Mouse (Mus musculus) forebrain, postnatal 0 days (tissue): Measurements from ENCODE around the gene Hc. TPM values are rescaled to one million over a fixed set of nuclear protein-coding genes. Genes with fewer than 3 reads are reported as not detected.

Source experiments
- ATAC-seq: fragments of 200-750 bp; cut with Nextera tagmentation; 2 replicates; pipeline ENCODE4 v1.8.0; 2017; ENCODE audit warnings: mild to moderate bottlenecking, moderate library complexity
- DNase-seq: peaks from one replicate; pipeline ENCODE4 v3.0.0-alpha.2; 2015
- H3K27ac ChIP-seq: fragments of 300-500 bp; sonication (generic); 2 replicates; pipeline ENCODE4 v1.5.1; 2014; ENCODE audit warnings: low read depth, mild to moderate bottlenecking, antibody characterized with exemption, low read length, moderate library complexity, mixed read lengths
- H3K27me3 ChIP-seq: fragments of 300-500 bp; sonication (generic); 2 replicates; pipeline ENCODE4 v1.6.1; 2014; ENCODE audit warnings: mild to moderate bottlenecking, low read length, mixed read lengths; ENCODE audit not compliant: insufficient read depth
- H3K36me3 ChIP-seq: fragments of 300-500 bp; sonication (generic); 2 replicates; pipeline ENCODE4 v1.6.1; 2014; ENCODE audit warnings: mild to moderate bottlenecking, moderate library complexity; ENCODE audit not compliant: insufficient read depth
- H3K4me1 ChIP-seq: fragments of 300-500 bp; sonication (generic); 2 replicates; pipeline ENCODE4 v1.6.1; 2014; ENCODE audit warnings: antibody characterized with exemption; ENCODE audit not compliant: insufficient read depth
- H3K4me2 ChIP-seq: fragments of 300-500 bp; sonication (generic); 2 replicates; pipeline ENCODE4 v1.6.1; 2014; ENCODE audit warnings: low read depth, mild to moderate bottlenecking, moderate library complexity
- H3K4me3 ChIP-seq: fragments of 300-500 bp; sonication (generic); 2 replicates; pipeline ENCODE4 v1.5.1; 2014; ENCODE audit warnings: low read depth, low read length, mixed read lengths
- H3K9ac ChIP-seq: fragments of 300-500 bp; sonication (generic); 2 replicates; pipeline ENCODE4 v1.6.1; 2014; ENCODE audit warnings: mild to moderate bottlenecking
- H3K9me3 ChIP-seq: fragments of 300-500 bp; sonication (generic); 2 replicates; pipeline ENCODE4 v1.6.1; 2016; ENCODE audit warnings: low read length
- CTCF ChIP-seq: sonication (generic); IDR thresholded peaks from 2 replicates; pipeline ENCODE4 v1.5.1; 2016; ENCODE audit warnings: antibody characterized with exemption, control low read depth, low read depth
- WGBS: fragments of 180-500 bp; shearing (Covaris S2); extraction: QIAGEN DNeasy Blood & Tissue Kit; methylation state at CpG from one replicate; pipeline ENCODE4 v1.1.7; 2014; 5-methylcytosine and 5-hydroxymethylcytosine counted together
- polyA plus RNA-seq: library from polyadenylated mRNA; unstranded; fragments of >200 nt; fragmentation: Nextera tagmentation; extraction: Ambion mirVana; gene quantifications from 2 replicates; pipeline ENCODE4 v1.2.1, GENCODE M21; 2015
- total RNA-seq: library from RNA; depleted of rRNA; stranded (reverse); fragments of >200 nt; gene quantifications from 2 replicates; pipeline ENCODE4 v1.2.3, GENCODE M21; 2014; rRNA removed

Gene Hc
- total RNA-seq, result 0.46 and 1.1 TPM in 2 replicates
- 0.28 and 1.3 TPM in 2 replicates for polyA plus RNA-seq

DNA sequence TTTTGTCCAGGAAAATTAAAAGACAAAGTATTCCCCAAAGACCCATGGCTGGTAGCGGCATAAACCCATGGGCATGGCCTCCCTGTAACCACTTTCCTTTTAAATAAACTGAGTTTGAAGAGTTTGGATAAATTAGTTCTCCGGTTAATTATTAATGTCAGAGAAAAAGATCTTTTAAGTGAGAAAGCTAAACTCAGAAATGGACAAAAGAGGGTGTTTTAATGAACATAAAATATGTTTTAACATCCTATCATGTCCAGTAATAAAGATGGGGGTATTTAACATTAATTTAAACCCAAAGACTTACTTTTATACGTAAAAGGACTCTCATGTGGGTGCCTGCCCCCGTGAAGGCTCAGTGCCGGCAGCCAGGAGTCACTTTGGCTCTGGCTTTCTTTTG, at the start of gene Hc:
Gene Hc, minus strand, starts transcription at position 101 of the 400 bp plus-strand sequence.
- no peak for TF ChIP-seq CTCF
- Histone ChIP-seq H3K9ac (no peak within 1 kb of the TSS), H3K27me3 (no peaks in the 10 kb centered on the region), H3K4me3 (no peak within 1 kb of the TSS), H3K4me1 (no peaks in the 10 kb centered on the region), H3K36me3 (no peaks in the 10 kb centered on the region), H3K4me2 (no peak within 1 kb of the TSS), H3K9me3 (no peaks in the 10 kb centered on the region), H3K27ac (no peak within 1 kb of the TSS)
- ATAC-seq (no peak), DNase-seq (no peak)
- WGBS, result 92% methylated on average over 5 of the region's 5 CpGs

DNA sequence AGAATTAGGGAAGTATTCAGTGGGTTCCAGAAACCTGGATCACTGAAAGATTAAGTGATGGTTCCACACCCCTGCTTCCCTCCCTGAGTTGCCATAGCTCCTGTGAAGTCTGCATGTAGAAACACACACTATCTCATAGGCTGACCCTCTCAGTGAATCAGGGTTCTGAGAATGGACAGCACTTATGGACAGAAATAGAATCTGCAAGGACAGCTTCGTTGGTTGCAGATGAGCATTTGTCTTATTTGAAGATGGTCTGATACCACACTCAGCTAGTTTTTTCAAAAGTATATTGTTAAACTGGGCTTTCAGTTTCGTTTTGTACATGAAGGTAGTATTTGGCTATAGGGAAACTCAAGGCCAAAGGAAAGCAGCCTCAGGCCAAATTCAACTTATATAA, 49.3 kb upstream of the Hc start:
- 0 out of 2 replicates have a peak, but pooled peaks cover 3% of the 10 kb centered on the region for H3K4me1 ChIP-seq
- no peak overlapping the region for H3K27ac ChIP-seq
- no peak for TF ChIP-seq CTCF
- ATAC-seq, result no peak
- no peaks in the 10 kb centered on the region for H3K36me3 ChIP-seq
- H3K4me2 ChIP-seq, result 0 out of 2 replicates have a peak overlapping the region, but pooled peaks have one; percentile 63
- no peaks in the 10 kb centered on the region for H3K9me3 ChIP-seq
- WGBS, result 74% methylated on average over 2 of the region's 2 CpGs
- no peak for DNase-seq
- H3K27me3 ChIP-seq, result no peaks in the 10 kb centered on the region
- no peak overlapping the region for H3K9ac ChIP-seq
- H3K4me3 ChIP-seq, result no peak overlapping the region

DNA sequence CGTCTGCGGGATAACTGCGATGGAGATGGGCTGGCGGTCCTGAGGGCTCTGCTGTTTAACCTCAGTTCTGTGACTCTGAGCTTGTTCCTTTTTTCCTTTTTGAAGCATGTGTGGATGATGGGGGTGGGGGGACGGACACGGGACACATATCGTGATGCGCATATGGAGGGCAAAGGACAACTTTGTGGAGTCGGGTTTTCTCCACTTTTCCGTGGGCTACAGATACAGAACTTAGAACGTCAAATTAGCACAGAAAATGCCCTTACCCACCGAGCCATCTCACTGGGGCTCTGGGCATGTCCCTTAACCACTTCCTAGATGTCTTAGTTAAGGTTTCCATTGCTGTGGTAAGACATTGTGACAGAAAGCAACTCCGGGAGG, 48.7 kb upstream of the Hc start:
- Histone ChIP-seq H3K4me2 (peak overlapping the region; percentile 63), H3K9ac (peak overlapping the region; percentile 77), H3K4me3 (peak overlapping the region; percentile 83), H3K27me3 (no peaks in the 10 kb centered on the region), H3K4me1 (0 out of 2 replicates have a peak, but pooled peaks cover 3% of the 10 kb centered on the region), H3K36me3 (no peaks in the 10 kb centered on the region), H3K27ac (peak overlapping the region; percentile 87), H3K9me3 (no peaks in the 10 kb centered on the region)
- no peak for TF ChIP-seq CTCF
- DNase-seq (no peak), ATAC-seq (no peak)
- under 1% methylated on average over 13 of the region's 13 CpGs for WGBS

DNA sequence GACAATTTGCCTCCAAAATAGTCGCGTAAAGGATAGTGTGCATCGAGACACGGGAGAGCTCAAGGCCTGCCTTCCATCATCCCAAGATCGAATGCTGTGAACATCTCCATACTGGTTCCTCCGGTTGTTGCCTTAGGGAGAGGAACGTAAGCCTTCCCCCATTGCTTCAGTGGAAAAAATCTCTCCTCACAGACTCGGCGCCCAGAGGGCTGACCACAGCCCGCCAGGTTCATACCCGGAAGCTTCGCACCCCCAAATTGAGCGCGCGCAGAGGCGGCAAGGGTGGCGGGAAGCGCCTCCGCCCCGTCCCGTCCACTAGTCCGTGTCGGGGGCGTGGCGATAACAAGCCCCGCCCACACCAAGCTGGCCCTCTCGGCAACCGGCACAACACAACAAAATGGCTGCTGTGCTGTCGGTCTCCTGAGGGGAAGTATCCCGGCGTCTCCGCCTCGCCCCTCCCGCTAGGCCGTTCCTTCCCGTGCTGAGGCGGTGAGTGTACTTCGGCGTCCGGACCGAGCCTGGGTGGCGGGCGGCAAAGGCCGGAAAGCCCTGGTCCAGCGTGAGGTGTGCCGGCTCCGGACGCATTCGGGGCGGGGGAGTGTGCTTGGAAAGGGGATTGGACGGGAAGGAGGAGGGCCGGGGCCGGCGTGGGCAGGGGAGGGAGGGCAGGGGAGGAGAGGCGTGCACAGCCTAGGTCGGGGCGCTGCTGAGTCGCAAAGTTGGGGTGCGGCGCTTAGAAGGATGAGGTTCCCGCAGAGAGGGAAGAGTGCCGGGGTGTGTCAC, 48.1 kb upstream of the Hc start, which contains the start of gene Cntrl:
Gene Cntrl, plus strand, starts transcription at position 352 of the 783 bp plus-strand sequence.
- TF ChIP-seq CTCF, result peak; percentile 23; the same call in 1 of the 2 replicates
- Histone ChIP-seq H3K4me2 (peak within 1 kb of the TSS; percentile 63), H3K4me3 (peak within 1 kb of the TSS; percentile 83), H3K27me3 (no peaks in the 10 kb centered on the region), H3K4me1 (0 out of 2 replicates have a peak, but pooled peaks cover 3% of the 10 kb centered on the region), H3K36me3 (no peaks in the 10 kb centered on the region), H3K9me3 (no peaks in the 10 kb centered on the region), H3K9ac (peak within 1 kb of the TSS; percentile 77), H3K27ac (peak within 1 kb of the TSS; percentile 87)
- ATAC-seq (peak; percentile 94), DNase-seq (peak; percentile 94)
- WGBS, result under 1% methylated on average over 60 of the region's 62 CpGs

DNA sequence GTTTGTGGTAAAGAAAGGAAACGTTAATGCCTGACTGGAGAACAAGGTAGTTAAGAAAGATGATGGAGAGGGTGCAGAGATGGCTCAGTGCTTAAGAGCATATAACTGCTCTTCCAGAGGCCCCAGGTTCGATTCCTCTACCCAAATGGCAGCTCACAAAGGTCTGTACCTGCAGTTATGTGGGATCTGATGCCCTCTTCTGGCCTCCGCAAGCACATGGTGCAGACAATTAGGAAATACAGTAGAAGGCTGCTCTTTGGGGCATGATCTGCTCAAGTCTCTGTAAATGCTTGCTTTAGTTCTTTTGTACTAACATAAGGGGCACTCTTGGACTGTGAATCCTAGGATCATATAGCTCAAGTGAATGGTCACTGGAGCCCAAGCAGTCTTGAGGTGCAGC, 47.5 kb upstream of the Hc start:
- Histone ChIP-seq H3K4me2 (peak overlapping the region; percentile 63), H3K4me1 (0 out of 2 replicates have a peak, but pooled peaks cover 3% of the 10 kb centered on the region), H3K27me3 (no peaks in the 10 kb centered on the region), H3K36me3 (no peaks in the 10 kb centered on the region), H3K9me3 (no peaks in the 10 kb centered on the region), H3K4me3 (peak overlapping the region; percentile 83), H3K27ac (peak overlapping the region; percentile 87), H3K9ac (peak overlapping the region; percentile 77)
- 25% methylated on average over 3 of the region's 3 CpGs for WGBS
- ATAC-seq (peak; percentile 73), DNase-seq (peak; percentile 76)
- TF ChIP-seq CTCF, result peak; percentile 80

DNA sequence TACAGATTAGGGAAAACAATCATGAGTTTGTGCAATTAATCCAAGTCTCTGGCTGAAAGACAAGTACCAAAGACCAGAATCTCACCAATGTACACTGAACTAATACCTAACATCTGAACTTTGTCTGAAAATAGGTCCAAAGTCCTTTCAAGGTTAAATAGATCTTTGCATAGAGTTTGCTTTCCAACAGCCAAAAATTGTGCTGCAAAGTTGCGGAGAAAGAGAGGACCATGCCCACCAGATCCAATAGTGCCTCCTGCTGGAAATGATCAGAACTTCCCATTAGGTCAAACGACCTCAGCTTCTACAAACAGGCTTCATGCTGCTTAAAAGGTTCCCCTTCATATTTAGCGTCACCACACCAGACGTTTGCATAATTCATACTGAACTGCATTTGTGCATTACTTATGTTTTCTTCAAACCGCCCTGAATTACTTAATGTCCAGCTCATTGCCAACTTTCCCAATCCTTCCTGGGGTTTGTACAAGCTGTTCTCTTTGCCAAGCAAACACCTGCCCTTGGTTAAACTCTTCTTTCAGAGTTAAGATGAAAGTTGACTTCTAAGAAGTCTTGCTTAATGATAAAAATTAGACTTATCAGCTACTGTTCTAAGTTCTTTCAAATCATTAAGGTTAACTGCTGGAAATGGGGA, 46.9 kb upstream of the Hc start:
- 51% methylated on average over 5 of the region's 5 CpGs for WGBS
- no peaks in the 10 kb centered on the region for H3K36me3 ChIP-seq
- no peaks in the 10 kb centered on the region for H3K9me3 ChIP-seq
- H3K27ac ChIP-seq, result no peak overlapping the region
- peak; percentile 74 for TF ChIP-seq CTCF
- no peak overlapping the region for H3K9ac ChIP-seq
- H3K27me3 ChIP-seq, result no peaks in the 10 kb centered on the region
- 0 out of 2 replicates have a peak, but pooled peaks cover 3% of the 10 kb centered on the region for H3K4me1 ChIP-seq
- DNase-seq (peak; percentile 69), ATAC-seq (no peak)
- no peak overlapping the region for H3K4me2 ChIP-seq
- no peak overlapping the region for H3K4me3 ChIP-seq

DNA sequence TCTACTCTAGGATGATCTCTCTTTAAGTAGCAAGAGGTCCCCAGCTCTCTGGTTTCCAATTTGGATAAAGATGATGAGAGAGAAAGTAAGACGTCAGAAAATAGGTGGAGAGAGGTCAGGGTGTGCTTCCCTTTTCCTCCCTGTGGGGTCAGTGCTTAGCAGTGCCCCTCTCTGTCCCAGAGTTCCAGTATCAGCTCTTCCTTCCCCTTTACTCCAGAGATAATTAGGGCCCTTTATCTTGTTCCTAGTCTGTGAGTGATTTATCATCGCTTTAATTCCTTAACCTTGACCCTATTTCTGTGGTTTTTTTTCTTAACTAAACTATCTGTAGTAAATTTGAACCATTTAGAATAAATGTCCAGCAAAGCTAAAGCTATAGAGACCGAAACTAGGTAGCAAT, 43.6 kb upstream of the Hc start:
- Histone ChIP-seq H3K9ac (no peak overlapping the region), H3K27ac (no peak overlapping the region), H3K4me1 (no peaks in the 10 kb centered on the region), H3K9me3 (no peaks in the 10 kb centered on the region), H3K27me3 (no peaks in the 10 kb centered on the region), H3K4me3 (no peak overlapping the region), H3K36me3 (no peaks in the 10 kb centered on the region), H3K4me2 (no peak overlapping the region)
- WGBS, result 65% methylated on average over 3 of the region's 3 CpGs
- no peak for ATAC-seq
- no peak for TF ChIP-seq CTCF
- DNase-seq, result no peak
